Mouse (Mus musculus): ENCODE data around the gene Ptprc.

DNA sequence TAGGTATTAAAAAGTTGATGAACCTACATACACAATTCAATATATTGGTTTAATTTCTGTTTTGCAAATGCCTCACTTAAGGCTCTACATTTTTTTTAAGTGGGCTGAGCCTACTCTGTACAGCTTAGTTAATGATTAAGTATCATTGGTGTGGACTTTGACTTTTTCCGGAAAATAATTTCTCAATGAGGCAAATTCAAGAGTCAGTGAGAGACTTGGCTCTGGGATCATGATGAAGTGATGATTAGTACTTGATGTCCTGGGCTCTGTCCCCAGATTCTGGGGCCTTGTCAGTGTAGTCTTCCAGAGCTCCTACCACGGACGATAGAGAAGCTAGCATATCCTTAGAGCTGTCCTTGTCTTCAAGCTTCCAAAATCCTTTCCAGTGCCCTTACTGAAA, 34.2 kb upstream of the Ptprc start:
- no peak for TF ChIP-seq USF1 (IDR thresholded peaks at IDR 0.05; ENCODE audit: low read depth, low read length)
- no peak for TF ChIP-seq MAX (IDR thresholded peaks at IDR 0.05; ENCODE audit: low read length)

All from CH12.LX (cell line).